19 mouse cellular contexts compared by ENCODE assay signal in the genomic region with DNA sequence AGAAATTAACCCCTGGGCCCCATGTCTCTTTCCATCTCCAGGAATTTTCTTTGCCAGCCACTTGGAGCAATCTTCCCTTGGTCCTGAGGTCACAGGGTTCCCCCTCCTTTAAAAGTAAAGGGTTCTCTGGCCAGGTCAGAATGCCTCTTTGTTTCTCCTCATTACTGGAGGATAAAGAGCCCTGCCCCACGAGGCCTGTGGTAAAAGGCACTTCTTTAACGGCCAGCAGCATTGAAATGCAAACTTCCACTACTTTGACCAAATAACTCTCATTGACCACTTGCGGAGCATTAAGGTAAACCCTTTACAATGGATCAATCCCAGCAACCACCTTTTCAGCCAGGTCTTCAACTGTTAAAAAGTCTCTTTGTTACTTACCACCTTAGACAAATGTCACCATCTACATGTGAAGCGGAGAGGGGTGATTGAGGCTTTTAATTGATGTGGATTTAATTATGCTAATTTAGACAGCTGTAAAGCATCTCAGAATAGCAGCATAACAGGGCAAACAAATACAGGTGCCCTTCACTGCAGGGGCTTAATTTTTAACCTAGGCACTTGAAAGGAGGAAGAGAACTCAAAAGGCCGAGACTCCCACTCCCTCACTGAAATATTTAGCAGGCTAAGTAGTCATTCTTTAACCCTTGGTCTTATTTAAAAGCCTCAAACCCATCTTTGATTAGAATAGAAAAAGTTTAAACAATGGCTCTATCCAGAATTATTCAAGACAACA.
DNase-seq lines count a peak whose midpoint lies in the region; ATAC-seq and TF ChIP-seq lines count a peak whose summit lies in the region.
"Had no signal": no experiment of that assay in that cellular context is flagged by ENCODE, and none has a peak within 500 bp of the region (broad histone marks: within the 10 kb centered on the region; RNA-seq: fewer than 3 reads in every experiment).

No protein-coding gene starts in this region.

- WGBS in hindbrain, embryonic 12.5 days, result 23% methylated on average over 5 of the region's 5 CpGs
- WGBS in hindbrain, embryonic 16.5 days, result 27% methylated on average over 5 of the region's 5 CpGs
- 56% methylated on average over 5 of the region's 5 CpGs for WGBS in lung, postnatal 0 days

- H3K9ac ChIP-seq in hindbrain, embryonic 12.5 days, result no peak overlapping the region
- no peak overlapping the region for H3K9ac ChIP-seq in hindbrain, embryonic 16.5 days (ENCODE audit: low read depth, low read length)
- no peak overlapping the region for H3K9ac ChIP-seq in lung, postnatal 0 days (replicated peaks; ENCODE audit: low read depth)
- no peak overlapping the region for H3K9ac ChIP-seq in ES-E14 (ENCODE audit: insufficient read depth, low read depth, low read length, poor library complexity, severe bottlenecking)
- H3K9ac ChIP-seq: embryonic facial prominence, embryonic 13.5 days; heart, embryonic 12.5 days; neural tube, embryonic 13.5 days had no signal

- H3K4me2 ChIP-seq in hindbrain, embryonic 12.5 days (replicated peaks), result no peak overlapping the region
- no peak overlapping the region for H3K4me2 ChIP-seq in hindbrain, embryonic 16.5 days (ENCODE audit: low read length)
- no peak overlapping the region for H3K4me2 ChIP-seq in lung, postnatal 0 days (replicated peaks; ENCODE audit: low read depth, low read length)
- H3K4me2 ChIP-seq: embryonic facial prominence, embryonic 13.5 days; heart, embryonic 12.5 days; neural tube, embryonic 13.5 days had no signal

- no peak for TF ChIP-seq CTCF in lung, postnatal 0 days (IDR thresholded peaks at IDR 0.05)

- H3K36me3 ChIP-seq in hindbrain, embryonic 12.5 days, result no peaks in the 10 kb centered on the region
- no peaks in the 10 kb centered on the region for H3K36me3 ChIP-seq in hindbrain, embryonic 16.5 days (ENCODE audit: control insufficient read depth, insufficient read depth, low read length)
- H3K36me3 ChIP-seq in lung, postnatal 0 days (ENCODE audit: insufficient read depth, low read length), result no peaks in the 10 kb centered on the region
- H3K36me3 ChIP-seq in ES-E14 (ENCODE audit: control insufficient read depth, insufficient read depth, low read length, poor library complexity, severe bottlenecking), result no peaks in the 10 kb centered on the region
- H3K36me3 ChIP-seq: embryonic facial prominence, embryonic 13.5 days; heart, embryonic 12.5 days; neural tube, embryonic 13.5 days had no signal

- 0 out of 2 replicates have a peak, but pooled peaks have one; percentile 42 for ATAC-seq in hindbrain, embryonic 12.5 days (ENCODE audit: low FRiP score)
- ATAC-seq in hindbrain, embryonic 16.5 days, result no peak
- no peak; the same call in 1 of the 2 replicates for ATAC-seq in lung, postnatal 0 days
- ATAC-seq: activated CD4-positive, CD25-positive, alpha-beta regulatory T cell, adult 4 months; inflammation-experienced regulatory T-cells, adult 6 months had no signal

- in situ Hi-C loops in ES-E14 (cut with MboI; ENCODE audit: low sequenced_read_pairs in 2 of 2, unreplicated experiment in 2 of 2), result no loop called here

- H3K27me3 ChIP-seq in hindbrain, embryonic 12.5 days, result no peaks in the 10 kb centered on the region
- no peaks in the 10 kb centered on the region; the same call in 1 of the 2 replicates for H3K27me3 ChIP-seq in hindbrain, embryonic 16.5 days (replicated peaks; ENCODE audit: control insufficient read depth, insufficient read depth, low read length)
- H3K27me3 ChIP-seq in lung, postnatal 0 days (replicated peaks; ENCODE audit: insufficient read depth, low read length), result no peaks in the 10 kb centered on the region
- H3K27me3 ChIP-seq: embryonic facial prominence, embryonic 13.5 days; heart, embryonic 12.5 days; neural tube, embryonic 13.5 days had no signal

- peak; percentile 49 for DNase-seq in lung, postnatal 0 days (ENCODE audit: low spot score)
- no peak for DNase-seq in lung, postnatal 4 days
- DNase-seq in ES-E14 (ENCODE audit: low read depth, low spot score), result peak; percentile 79
- DNase-seq in embryo, embryonic 11 days, result peak; percentile 28
- DNase-seq in right cerebral cortex, postnatal 14 days, result no peak
- DNase-seq: adrenal gland, postnatal 14 days; cerebellum, adult 11-12 months; cerebellum, postnatal 25 days; kidney, postnatal 36 days; left cerebral cortex, postnatal 4 days; lung, adult 18-20 months; thymus, postnatal 25 days had no signal

- H3K27ac ChIP-seq in hindbrain, embryonic 12.5 days, result 0 out of 2 replicates have a peak overlapping the region, but pooled peaks have one; percentile 23
- no peak overlapping the region for H3K27ac ChIP-seq in hindbrain, embryonic 16.5 days (ENCODE audit: low read depth, low read length)
- H3K27ac ChIP-seq in lung, postnatal 0 days (ENCODE audit: low read length), result no peak overlapping the region
- H3K27ac ChIP-seq in ES-E14 (ENCODE audit: insufficient read depth, low read depth, low read length, poor library complexity, severe bottlenecking), result no peak overlapping the region
- H3K27ac ChIP-seq: embryonic facial prominence, embryonic 13.5 days; neural tube, embryonic 13.5 days had no signal

- peaks cover 18% of the 10 kb centered on the region for H3K4me1 ChIP-seq in hindbrain, embryonic 12.5 days
- peaks cover 4% of the 10 kb centered on the region; the same call in 1 of the 2 replicates for H3K4me1 ChIP-seq in hindbrain, embryonic 16.5 days (ENCODE audit: control insufficient read depth, insufficient read depth, low read depth, low read length)
- no peaks in the 10 kb centered on the region for H3K4me1 ChIP-seq in lung, postnatal 0 days (ENCODE audit: insufficient read depth, low read depth, low read length)
- H3K4me1 ChIP-seq in ES-E14 (ENCODE audit: control insufficient read depth in 2 of 2, insufficient read depth in 2 of 2, low read length in 2 of 2, poor library complexity in 1 of 2), result peaks cover 2 to 8% of the 10 kb centered on the region in 2 experiments
- H3K4me1 ChIP-seq: heart, embryonic 12.5 days had no signal

- no peak for TF ChIP-seq EP300 in lung, postnatal 0 days (IDR thresholded peaks at IDR 0.05)

- H3K9me3 ChIP-seq in hindbrain, embryonic 12.5 days (replicated peaks), result no peaks in the 10 kb centered on the region
- no peaks in the 10 kb centered on the region for H3K9me3 ChIP-seq in hindbrain, embryonic 16.5 days (ENCODE audit: control insufficient read depth, low read length)
- no peaks in the 10 kb centered on the region for H3K9me3 ChIP-seq in lung, postnatal 0 days (ENCODE audit: low read length)
- H3K9me3 ChIP-seq in ES-E14 (ENCODE audit: control insufficient read depth, insufficient read depth, low read depth, low read length), result no peaks in the 10 kb centered on the region
- H3K9me3 ChIP-seq: embryonic facial prominence, embryonic 13.5 days; heart, embryonic 12.5 days; neural tube, embryonic 13.5 days had no signal

- H3K4me3 ChIP-seq in hindbrain, embryonic 12.5 days, result no peak overlapping the region
- no peak overlapping the region for H3K4me3 ChIP-seq in hindbrain, embryonic 16.5 days (ENCODE audit: low read length)
- no peak overlapping the region for H3K4me3 ChIP-seq in lung, postnatal 0 days (ENCODE audit: low read depth, low read length)
- H3K4me3 ChIP-seq in ES-E14 (ENCODE audit: insufficient read depth in 1 of 2, low read depth in 1 of 2, low read length in 2 of 2, poor library complexity in 1 of 2, severe bottlenecking in 1 of 2), result no peak overlapping the region
- H3K4me3 ChIP-seq: embryonic facial prominence, embryonic 13.5 days; heart, embryonic 12.5 days; neural tube, embryonic 13.5 days had no signal

TF ChIP-seq in ES-E14, 5 proteins besides CTCF, POLR2A, EP300 and RAD21:
- TF ChIP-seq ZNF384 (IDR thresholded peaks at IDR 0.05; ENCODE audit: low read depth, low read length), result no peak
- no peak for TF ChIP-seq HCFC1 (IDR thresholded peaks at IDR 0.05; ENCODE audit: borderline replicate concordance, insufficient read depth, low read length)
- peak; percentile 3; the same call in 1 of the 2 replicates for TF ChIP-seq MAFK (IDR thresholded peaks at IDR 0.05; ENCODE audit: insufficient read depth, low read depth, low read length)
- no peak for TF ChIP-seq ZC3H11A (IDR thresholded peaks at IDR 0.05; ENCODE audit: borderline replicate concordance, low read depth, low read length)
- no peak; the same call in none of the 2 replicates for TF ChIP-seq CHD2 (IDR thresholded peaks at IDR 0.05; ENCODE audit: low read depth, low read length)

Comparison
In these comparisons a context has a peak if more than half of its experiments do, and no peak if none do; other contexts are left out.
1. DNase-seq: peak in lung, postnatal 0 days (single experiment), ES-E14 (single experiment) and embryo, embryonic 11 days (single experiment); none in lung, postnatal 4 days (0 of 2) and right cerebral cortex, postnatal 14 days (single experiment).